Mouse (Mus musculus) E14TG2a.4 (cell line): ENCODE measurements around the gene Gm49425.

ENCODE experiments used
- CTCF ChIP-seq: conservative IDR thresholded peaks from 2 replicates; pipeline ENCODE4 v1.5.1; 2014; ENCODE audit warnings: low read length
- NANOG ChIP-seq: IDR thresholded peaks from 2 replicates; pipeline ENCODE4 v1.6.1; 2014; ENCODE audit warnings: borderline replicate concordance, low read length, mixed read lengths

GRCm38 (mm10) chr15:101483646-101484045 lies 33.4 kb downstream of the Gm49425 start:
- no peak for TF ChIP-seq CTCF
- no peak for TF ChIP-seq NANOG
